Mouse (Mus musculus) limb, embryonic 15.5 days (tissue): Measurements from ENCODE around the gene Plaur. TPM values are rescaled to one million over a fixed set of nuclear protein-coding genes. Genes with fewer than 3 reads are reported as not detected.
A peak's percentile ranks its signal among the peaks of the same experiment; 100 is the strongest.

Experiments used
- ATAC-seq: fragments of 200-750 bp; cut with Nextera tagmentation; 2 replicates; pipeline ENCODE4 v1.8.0; 2017; ENCODE audit warnings: low read depth, moderate TSS enrichment; ENCODE audit not compliant: insufficient number of reproducible peaks, low FRiP score, low TSS enrichment
- H3K27ac ChIP-seq: fragments of 300-500 bp; sonication (generic); 2 replicates; pipeline ENCODE4 v1.5.1; 2015; ENCODE audit warnings: moderate library complexity, mild to moderate bottlenecking, inconsistent platforms
- H3K27me3 ChIP-seq: fragments of 300-500 bp; sonication (generic); 2 replicates; pipeline ENCODE4 v1.6.1; 2015; ENCODE audit warnings: inconsistent platforms
- H3K36me3 ChIP-seq: fragments of 300-500 bp; sonication (generic); 2 replicates; pipeline ENCODE4 v1.6.1; 2015; ENCODE audit warnings: inconsistent platforms
- H3K4me1 ChIP-seq: fragments of 300-500 bp; sonication (generic); 2 replicates; pipeline ENCODE4 v1.6.1; 2015; ENCODE audit warnings: inconsistent platforms
- H3K4me2 ChIP-seq: fragments of 300-500 bp; sonication (generic); 2 replicates; pipeline ENCODE4 v1.6.1; 2015; ENCODE audit warnings: mild to moderate bottlenecking, inconsistent platforms
- H3K4me3 ChIP-seq: fragments of 300-500 bp; sonication (generic); 2 replicates; pipeline ENCODE4 v1.5.1; 2015; ENCODE audit warnings: mild to moderate bottlenecking, inconsistent platforms
- H3K9ac ChIP-seq: fragments of 300-500 bp; sonication (generic); 2 replicates; pipeline ENCODE4 v1.6.1; 2015; ENCODE audit warnings: inconsistent platforms
- H3K9me3 ChIP-seq: fragments of 300-500 bp; sonication (generic); 2 replicates; pipeline ENCODE4 v1.6.1; 2016; ENCODE audit warnings: inconsistent platforms
- WGBS: fragments of 180-500 bp; shearing (Covaris S2); methylation state at CpG from one replicate; pipeline ENCODE4 v1.1.7; 2015; 5-methylcytosine and 5-hydroxymethylcytosine counted together
- polyA plus RNA-seq: library from polyadenylated mRNA; unstranded; fragments of >200 nt; fragmentation: Nextera tagmentation; extraction: Ambion mirVana; gene quantifications from 2 replicates; pipeline ENCODE4 v1.2.1, GENCODE M21; 2015

The Plaur gene
- polyA plus RNA-seq, 1 experiment from 2014 or later, result 8.1 TPM

DNA sequence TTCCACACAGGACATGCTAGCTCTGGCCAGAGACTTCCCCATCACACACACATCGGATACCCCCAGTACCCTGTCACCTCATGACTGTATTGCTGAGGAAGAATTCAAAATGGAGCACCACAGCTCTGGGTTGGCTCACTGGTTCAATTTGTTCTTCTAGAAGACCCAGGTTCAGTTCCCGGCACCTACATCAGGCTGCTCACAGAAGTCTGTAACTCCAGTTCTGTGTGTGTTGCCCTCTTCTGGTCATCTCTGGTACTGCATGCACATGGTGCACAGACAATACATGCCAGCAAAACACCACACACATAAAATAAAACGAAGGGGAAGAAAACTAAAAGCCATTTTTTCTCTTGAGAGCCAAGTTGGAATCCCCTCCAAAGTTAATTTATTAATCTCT, 6.8 kb downstream of the Plaur start:
- no peaks in the 10 kb centered on the region for H3K27me3 ChIP-seq
- no peaks in the 10 kb centered on the region for H3K4me1 ChIP-seq
- no peak overlapping the region for H3K4me2 ChIP-seq
- no peak for ATAC-seq
- no peaks in the 10 kb centered on the region for H3K36me3 ChIP-seq
- no peaks in the 10 kb centered on the region; the same call in 1 of the 2 replicates for H3K9me3 ChIP-seq
- H3K9ac ChIP-seq, result no peak overlapping the region
- 88% methylated on average over 3 of the region's 3 CpGs for WGBS
- no peak overlapping the region for H3K4me3 ChIP-seq
- no peak overlapping the region for H3K27ac ChIP-seq

DNA sequence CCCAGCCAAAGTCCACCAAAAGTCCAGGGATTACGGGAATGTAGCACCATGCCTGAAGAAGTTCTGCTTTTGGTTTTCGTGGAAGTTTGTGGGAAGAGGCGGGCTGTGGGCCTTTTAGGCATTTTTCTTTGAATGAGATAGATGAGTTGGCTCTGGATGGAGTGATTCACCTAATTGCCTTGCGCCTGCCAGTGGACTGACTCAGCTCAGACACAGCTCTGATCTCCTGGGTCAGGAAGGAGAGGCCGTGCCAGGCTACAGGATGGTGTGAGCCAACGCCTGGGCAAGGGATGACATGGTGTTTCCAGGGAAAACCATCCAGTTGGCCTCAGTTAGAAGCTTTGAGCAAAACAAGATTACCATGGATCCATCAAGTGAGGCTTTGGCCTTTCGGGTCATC, 8.1 kb downstream of the Plaur start:
- H3K9ac ChIP-seq, result no peak overlapping the region
- whole genome bisulfite sequencing, result 94% methylated on average over 7 of the region's 7 CpGs
- H3K9me3 ChIP-seq, result no peaks in the 10 kb centered on the region; the same call in 1 of the 2 replicates
- no peaks in the 10 kb centered on the region for H3K4me1 ChIP-seq
- H3K27me3 ChIP-seq, result no peaks in the 10 kb centered on the region
- H3K4me3 ChIP-seq, result no peak overlapping the region
- H3K36me3 ChIP-seq, result no peaks in the 10 kb centered on the region
- no peak overlapping the region for H3K4me2 ChIP-seq
- no peak overlapping the region for H3K27ac ChIP-seq
- no peak for ATAC-seq

- Histone ChIP-seq H3K27me3 (no peaks in the 10 kb centered on the region), H3K27ac (no peak overlapping the region), H3K36me3 (no peaks in the 10 kb centered on the region), H3K4me2 (no peak overlapping the region), H3K4me1 (no peaks in the 10 kb centered on the region), H3K9ac (no peak overlapping the region), H3K4me3 (no peak overlapping the region), H3K9me3 (no peaks in the 10 kb centered on the region; the same call in 1 of the 2 replicates)
- no peak for ATAC-seq
- 78% methylated on average over 6 of the region's 6 CpGs for WGBS
Measured at GRCm38 (mm10) chr7:24472442-24472841, 10.2 kb downstream of the Plaur start.

DNA sequence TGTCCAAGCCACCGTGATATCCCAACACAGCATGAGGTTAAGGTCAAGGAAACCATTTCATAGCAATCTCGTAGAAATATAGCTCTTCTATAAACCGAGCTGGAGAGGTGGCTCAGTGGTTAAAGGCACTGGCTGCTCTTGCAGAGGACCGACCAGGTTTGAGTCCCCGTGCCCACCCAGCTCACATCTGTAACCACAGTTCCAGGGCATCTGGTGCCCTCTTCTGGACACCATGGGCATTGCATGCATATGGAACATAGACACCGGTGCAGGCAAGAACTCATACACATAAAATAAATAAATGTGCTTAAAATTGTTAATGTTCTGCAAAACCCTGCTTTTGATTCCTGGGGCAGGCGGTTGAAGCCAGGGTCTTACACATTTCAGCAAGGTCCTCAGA, 10.7 kb downstream of the Plaur start:
- Histone ChIP-seq H3K27me3 (no peaks in the 10 kb centered on the region), H3K36me3 (no peaks in the 10 kb centered on the region), H3K9ac (no peak overlapping the region), H3K9me3 (no peaks in the 10 kb centered on the region; the same call in 1 of the 2 replicates), H3K27ac (no peak overlapping the region), H3K4me2 (no peak overlapping the region), H3K4me1 (no peaks in the 10 kb centered on the region), H3K4me3 (no peak overlapping the region)
- ATAC-seq, result no peak
- WGBS, result 73% methylated on average over 7 of the region's 7 CpGs

DNA sequence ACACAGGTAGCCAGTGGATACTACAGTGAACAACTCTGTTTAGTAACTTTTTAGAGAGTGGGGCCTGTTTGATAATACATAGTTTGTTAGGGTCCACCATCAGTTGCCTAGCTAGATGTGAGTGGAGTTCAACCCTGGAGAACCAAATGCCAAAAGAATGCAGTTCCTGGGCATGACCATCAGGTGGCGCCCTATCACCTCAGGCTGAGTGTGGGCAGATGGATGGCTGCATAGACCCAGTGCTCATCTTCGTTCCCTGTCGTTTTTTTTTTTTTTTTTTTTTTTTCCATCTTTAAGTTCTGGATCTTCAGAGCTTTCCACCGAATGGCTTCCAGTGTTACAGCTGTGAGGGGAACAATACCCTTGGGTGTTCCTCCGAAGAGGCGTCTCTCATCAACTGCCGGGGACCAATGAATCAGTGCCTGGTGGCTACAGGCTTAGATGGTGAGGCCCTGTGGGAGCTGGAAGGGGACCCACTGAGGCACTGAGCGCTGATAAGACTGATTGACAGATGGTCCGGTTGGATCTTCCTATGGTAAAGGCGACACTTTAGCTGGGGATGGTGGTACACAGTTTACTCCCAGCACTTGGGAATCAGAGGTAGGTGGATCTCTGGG, 11.7 kb downstream of the Plaur start:
- ATAC-seq, result 0 out of 2 replicates have a peak, but pooled peaks have one; percentile 11
- Histone ChIP-seq H3K9ac (no peak overlapping the region), H3K9me3 (no peaks in the 10 kb centered on the region; the same call in 1 of the 2 replicates), H3K27ac (no peak overlapping the region), H3K27me3 (no peaks in the 10 kb centered on the region), H3K36me3 (no peaks in the 10 kb centered on the region), H3K4me3 (no peak overlapping the region), H3K4me1 (no peaks in the 10 kb centered on the region), H3K4me2 (no peak overlapping the region)
- 55% methylated on average over 10 of the region's 10 CpGs for WGBS

DNA sequence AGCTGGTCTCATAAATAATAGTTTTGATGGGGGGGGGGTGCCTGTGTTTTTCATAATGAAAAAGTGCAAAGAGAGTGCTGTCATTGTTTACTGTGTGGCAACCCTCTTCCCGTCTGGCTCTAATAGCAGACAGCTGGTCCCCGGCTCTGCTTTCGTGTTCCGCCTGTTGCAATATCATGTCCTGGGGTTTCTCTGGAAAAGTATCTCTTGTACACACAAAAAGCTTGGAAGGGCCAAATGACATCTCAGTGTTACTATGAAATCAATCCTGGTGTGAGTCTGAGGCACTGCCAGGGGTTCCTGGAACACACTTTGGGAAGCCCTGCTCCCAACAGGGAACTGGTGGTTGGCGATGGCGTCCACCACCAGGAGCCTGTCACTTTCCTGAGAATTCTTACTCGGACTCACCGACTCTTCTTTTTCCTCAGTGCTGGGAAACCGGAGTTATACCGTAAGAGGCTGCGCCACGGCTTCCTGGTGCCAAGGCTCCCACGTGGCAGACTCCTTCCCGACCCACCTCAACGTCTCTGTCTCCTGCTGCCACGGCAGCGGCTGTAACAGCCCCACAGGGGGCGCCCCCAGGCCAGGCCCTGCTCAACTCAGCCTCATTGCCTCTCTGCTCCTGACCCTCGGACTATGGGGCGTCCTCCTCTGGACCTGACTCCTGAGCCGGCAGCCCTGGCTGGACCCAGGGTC, 12.7 kb downstream of the Plaur start:
- Histone ChIP-seq H3K4me2 (no peak overlapping the region), H3K9ac (no peak overlapping the region), H3K4me1 (no peaks in the 10 kb centered on the region), H3K27ac (no peak overlapping the region), H3K36me3 (no peaks in the 10 kb centered on the region), H3K4me3 (no peak overlapping the region), H3K9me3 (no peaks in the 10 kb centered on the region; the same call in 1 of the 2 replicates), H3K27me3 (no peaks in the 10 kb centered on the region)
- ATAC-seq, result no peak
- WGBS, result 36% methylated on average over 21 of the region's 21 CpGs

DNA sequence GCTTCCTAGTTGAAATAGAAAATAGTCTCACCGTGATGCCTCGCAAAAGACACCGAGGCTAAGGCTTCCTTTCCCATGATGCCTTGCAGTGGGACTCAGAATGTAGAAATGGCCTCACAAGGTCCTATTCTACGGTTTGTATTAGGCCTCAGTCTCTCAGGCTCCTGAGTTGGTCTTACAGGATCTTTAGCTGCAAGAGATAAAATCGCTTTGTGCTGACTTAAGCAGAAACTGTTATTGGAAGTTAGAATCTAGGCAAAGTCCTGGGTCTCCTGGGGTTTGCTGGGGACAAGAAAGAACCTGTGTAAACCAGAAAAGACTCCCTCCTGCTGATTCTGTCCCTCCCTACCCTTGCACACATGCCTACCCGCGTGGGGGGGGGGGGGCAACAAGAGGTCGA, 14.1 kb downstream of the Plaur start:
- Histone ChIP-seq H3K9me3 (no peaks in the 10 kb centered on the region), H3K4me2 (no peak overlapping the region), H3K4me1 (peaks cover 6% of the 10 kb centered on the region), H3K27ac (no peak overlapping the region), H3K4me3 (no peak overlapping the region), H3K36me3 (no peaks in the 10 kb centered on the region), H3K27me3 (peaks cover 12% of the 10 kb centered on the region; the same call in 1 of the 2 replicates), H3K9ac (no peak overlapping the region)
- ATAC-seq, result no peak
- 77% methylated on average over 8 of the region's 8 CpGs for WGBS

DNA sequence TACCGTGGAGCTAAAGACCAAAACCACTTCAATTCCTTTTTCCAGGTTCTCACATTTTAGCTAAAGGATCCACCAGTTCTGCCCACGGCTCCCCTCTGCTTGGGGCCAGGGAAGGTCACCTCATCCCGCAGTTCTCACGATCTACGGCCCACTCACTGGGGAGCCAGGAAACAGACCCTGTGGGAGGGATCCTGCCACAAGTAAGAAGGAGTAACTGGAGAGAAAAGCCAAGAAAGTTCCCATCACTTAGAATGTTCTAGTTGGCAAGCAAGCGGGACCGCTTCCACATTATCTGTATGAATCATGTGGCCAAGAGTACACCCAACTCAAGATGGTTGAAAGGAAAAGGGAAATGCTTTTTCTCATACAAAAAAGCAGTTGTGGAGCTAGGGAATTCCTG, 14.6 kb downstream of the Plaur start:
- no peaks in the 10 kb centered on the region for H3K36me3 ChIP-seq
- WGBS, result 85% methylated on average over 7 of the region's 7 CpGs
- no peak overlapping the region for H3K9ac ChIP-seq
- H3K27me3 ChIP-seq, result peaks cover 15% of the 10 kb centered on the region; the same call in 1 of the 2 replicates
- no peak overlapping the region for H3K27ac ChIP-seq
- H3K4me1 ChIP-seq, result peaks cover 9% of the 10 kb centered on the region
- no peak for ATAC-seq
- H3K4me2 ChIP-seq, result no peak overlapping the region
- no peak overlapping the region for H3K4me3 ChIP-seq
- H3K9me3 ChIP-seq, result no peaks in the 10 kb centered on the region

DNA sequence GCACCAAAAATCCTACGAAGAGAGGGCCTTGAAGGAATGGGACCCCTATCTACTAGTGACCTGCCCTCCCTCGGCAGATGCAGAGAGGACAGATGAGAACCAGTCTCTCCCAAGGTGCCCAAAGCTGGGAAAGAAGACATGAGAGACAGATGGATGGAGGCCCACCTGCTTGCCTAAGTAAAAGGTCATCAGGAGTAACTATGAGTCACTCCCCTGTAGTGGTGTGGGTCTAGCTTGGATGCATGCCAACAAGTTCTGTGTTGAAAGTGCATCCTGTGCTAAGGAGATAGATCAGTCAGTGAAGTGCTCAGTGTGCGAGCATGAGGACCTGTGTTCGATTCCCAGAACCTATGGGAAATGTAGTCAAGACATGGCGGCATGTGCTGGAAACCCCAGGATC, 16.6 kb downstream of the Plaur start:
- H3K4me2 ChIP-seq, result no peak overlapping the region
- no peak overlapping the region for H3K9ac ChIP-seq
- no peak overlapping the region for H3K4me3 ChIP-seq
- WGBS, result 83% methylated on average over 5 of the region's 5 CpGs
- ATAC-seq, result no peak
- no peaks in the 10 kb centered on the region for H3K36me3 ChIP-seq
- no peaks in the 10 kb centered on the region for H3K9me3 ChIP-seq
- peaks cover 15% of the 10 kb centered on the region for H3K4me1 ChIP-seq
- peaks cover 30% of the 10 kb centered on the region; the same call in 1 of the 2 replicates for H3K27me3 ChIP-seq
- no peak overlapping the region for H3K27ac ChIP-seq

DNA sequence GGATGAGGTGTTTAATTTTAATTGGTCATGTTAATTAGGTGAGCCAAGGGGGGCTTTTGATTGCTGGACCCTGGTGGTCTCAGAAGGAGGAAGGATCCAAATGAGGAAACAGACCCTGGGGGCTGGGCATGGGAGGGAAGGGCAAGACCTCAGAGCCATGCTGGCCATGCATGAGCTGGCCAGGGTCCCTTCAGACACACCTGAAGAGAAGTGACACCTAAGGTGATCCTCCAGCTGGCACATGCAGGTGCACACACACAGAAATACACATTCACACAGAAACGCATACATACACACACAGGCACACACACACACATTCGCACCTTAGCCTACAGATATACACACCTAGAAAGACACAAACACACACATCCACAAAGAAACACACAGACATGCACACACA, 17.4 kb downstream of the Plaur start:
- 94% methylated on average over 2 of the region's 2 CpGs for WGBS
- no peak for ATAC-seq
- Histone ChIP-seq H3K36me3 (no peaks in the 10 kb centered on the region), H3K9ac (no peak overlapping the region), H3K27ac (no peak overlapping the region), H3K27me3 (peaks cover 33% of the 10 kb centered on the region; the same call in 1 of the 2 replicates), H3K4me2 (no peak overlapping the region), H3K4me3 (no peak overlapping the region), H3K4me1 (peaks cover 15% of the 10 kb centered on the region), H3K9me3 (no peaks in the 10 kb centered on the region)

- no peak overlapping the region for H3K4me3 ChIP-seq
- WGBS, result 60% methylated on average over 18 of the region's 18 CpGs
- peaks cover 15% of the 10 kb centered on the region for H3K4me1 ChIP-seq
- no peak overlapping the region for H3K4me2 ChIP-seq
- no peaks in the 10 kb centered on the region for H3K36me3 ChIP-seq
- ATAC-seq, result no peak
- H3K9me3 ChIP-seq, result no peaks in the 10 kb centered on the region
- no peak overlapping the region for H3K9ac ChIP-seq
- H3K27me3 ChIP-seq, result peaks cover 33% of the 10 kb centered on the region; the same call in 1 of the 2 replicates
- H3K27ac ChIP-seq, result no peak overlapping the region
Measured at GRCm38 (mm10) chr7:24480121-24480941, 18.0 kb downstream of the Plaur start.
